Mouse (Mus musculus): Measurements from ENCODE around the gene Lor. TPM values are rescaled to one million over a fixed set of nuclear protein-coding genes. Genes with fewer than 3 reads are reported as not detected.

The Lor gene
- 0.03 TPM in 2 replicates for polyA plus RNA-seq (2012; rRNA removed)

DNA sequence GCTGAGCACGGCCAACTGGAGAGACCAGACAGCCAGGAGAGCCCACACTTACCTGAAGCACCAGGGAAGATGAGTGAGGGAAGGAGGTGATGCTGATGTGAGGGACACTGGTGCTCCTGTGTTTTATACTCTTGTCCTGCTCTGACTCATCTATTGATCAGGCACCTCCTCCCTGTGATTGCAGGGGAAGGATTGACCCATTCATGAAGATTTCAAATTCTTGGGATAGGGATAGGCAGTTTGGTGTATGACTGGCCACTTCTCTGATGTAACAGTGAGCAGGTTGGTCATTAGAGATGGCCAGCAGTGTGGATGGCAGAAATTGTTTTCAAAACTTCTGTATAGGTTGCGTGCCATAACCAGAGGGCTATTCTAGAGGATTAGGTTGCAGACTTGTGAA, at the start of gene Lor:
Gene Lor (minus strand): TSS at position 101 of the 400 bp plus-strand sequence.

GRCm38 (mm10) chr3:92123847-92124246, 40.9 kb upstream of the Lor start, which contains the start of gene Prr9:
Prr9 (minus strand) TSS chr3:92123947.

Other genes with a start within 250 kb of the Lor start
- gene Pglyrp3, start 68.6 kb downstream of the Lor start, polyA plus RNA-seq (2012; rRNA removed) = not detected in 2 replicates
- gene Prr9, start 40.8 kb upstream of the Lor start, polyA plus RNA-seq (2012; rRNA removed) = not detected in 2 replicates
- not detected in 2 replicates for gene Lelp1, start 59.6 kb upstream of the Lor start, polyA plus RNA-seq (2012; rRNA removed)
- not detected in 2 replicates for gene Sprr2a1, start 132.7 kb upstream of the Lor start, polyA plus RNA-seq (2012; rRNA removed)
- gene Sprr2a2, start 132.8 kb upstream of the Lor start, polyA plus RNA-seq (2012; rRNA removed) = 0.19 and 0.24 TPM in 2 replicates
- not detected in 2 replicates for gene Sprr2a3, start 202.3 kb upstream of the Lor start, polyA plus RNA-seq (2012; rRNA removed)
- not detected in 2 replicates for gene Sprr2b, start 233.5 kb upstream of the Lor start, polyA plus RNA-seq (2012; rRNA removed)

Measured in liver, embryonic 14 days (tissue).